Mouse (Mus musculus) ES-Bruce4 (cell line): ENCODE measurements around the gene Ppm1j.

ENCODE experiments used
- CTCF ChIP-seq: IDR thresholded peaks from one replicate; pipeline ENCODE4 v1.8.1; 2011; ENCODE audit warnings: low read depth, low read length
- EP300 ChIP-seq: IDR thresholded peaks from 2 replicates; pipeline ENCODE4 v1.6.1; 2011; ENCODE audit warnings: low read depth, low read length; ENCODE audit not compliant: insufficient read depth
- POLR2A ChIP-seq: IDR thresholded peaks from one replicate; pipeline ENCODE4 v1.8.1; 2011; ENCODE audit warnings: low read length; ENCODE audit not compliant: insufficient read depth

DNA sequence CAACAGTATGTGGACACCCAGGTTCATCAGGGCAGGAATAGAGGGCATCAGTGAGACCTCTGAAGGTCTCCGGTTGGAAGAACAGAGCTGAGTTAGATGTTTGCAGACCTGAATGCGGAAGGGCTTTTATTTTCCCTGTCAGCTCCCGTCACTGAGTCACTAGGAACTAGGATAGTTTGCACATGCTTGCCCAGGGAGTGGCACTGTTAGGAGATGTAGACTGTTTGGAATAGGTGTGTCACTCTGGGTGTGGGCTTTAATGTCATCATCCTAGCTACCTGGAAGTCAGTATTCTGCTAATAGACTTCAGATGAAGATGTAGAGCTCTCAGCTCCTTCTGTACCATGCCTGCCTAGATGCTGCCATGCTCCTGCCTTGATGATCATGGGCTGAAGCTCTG is 38.9 kb upstream of the Ppm1j start:
- TF ChIP-seq EP300: no peak
- no peak for TF ChIP-seq CTCF
- no peak for TF ChIP-seq POLR2A
